Mouse (Mus musculus) megakaryocyte, adult 5-6 weeks (primary cell): ENCODE results near the gene Sumo1. TPM values are rescaled to one million over a fixed set of nuclear protein-coding genes. Genes with fewer than 3 reads are reported as not detected.

Experiments
- ATAC-seq: 2 replicates; pipeline ENCODE4 v1.8.0; 2016; ENCODE audit warnings: mild to moderate bottlenecking, inconsistent platforms; ENCODE audit not compliant: poor library complexity, severe bottlenecking
- total RNA-seq, 2 experiments: library from RNA; stranded (forward) in 1 of 2; stranded (reverse) in 1 of 2; fragments of 153-499, 151-499 nt in 1 of 2; fragments of 221-1000, 200-1000 nt in 1 of 2; gene quantifications; 2 replicates each; pipeline versions ENCODE4 v1.2.3 to v1.2.4; 2015 to 2017

The Sumo1 gene
- total RNA-seq, 2 experiments from 2014 or later = 145 to 219 TPM

GRCm38 (mm10) chr1:59563581-59563980 is 107.1 kb downstream of the Sumo1 start:
- ATAC-seq = no peak

DNA sequence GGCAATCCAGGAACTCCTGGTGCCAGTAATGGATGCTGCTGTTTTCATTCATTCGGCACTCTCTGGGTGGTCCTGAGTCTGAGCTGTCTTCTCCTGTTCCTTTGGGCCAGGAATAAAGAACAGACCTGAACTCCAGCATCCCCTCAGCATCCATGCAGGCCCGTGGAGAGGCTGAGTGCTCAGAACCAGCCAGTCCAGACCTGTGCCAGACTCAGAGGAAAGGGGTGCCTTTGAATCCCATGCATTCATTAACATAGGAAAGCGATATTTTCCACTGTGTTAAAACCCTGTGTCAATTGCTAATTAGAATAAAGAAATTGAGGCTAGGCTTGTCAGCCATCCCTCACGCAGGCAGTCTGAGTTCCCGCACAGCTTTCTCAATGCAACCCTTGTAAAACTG is 116.9 kb downstream of the Sumo1 start:
- no peak for ATAC-seq

DNA sequence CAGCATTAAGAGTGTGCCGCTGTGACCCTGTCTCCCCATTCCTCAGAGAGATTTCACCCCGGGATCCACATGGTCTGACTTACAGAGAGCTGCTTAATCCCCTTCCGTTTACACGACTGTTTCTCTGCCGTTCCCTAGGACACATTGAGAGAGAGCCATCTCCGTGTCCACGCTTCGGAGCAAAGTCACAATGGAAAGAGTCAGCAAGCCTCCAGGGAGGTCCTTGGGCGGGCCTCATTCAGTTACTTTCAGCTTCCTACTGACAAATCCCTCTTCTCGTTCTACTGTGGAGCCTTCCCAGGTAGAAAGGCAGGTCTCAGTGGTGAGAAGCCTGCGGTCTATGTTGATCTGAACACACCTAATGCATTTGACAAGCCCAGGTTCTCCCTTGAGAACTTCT is 119.6 kb downstream of the Sumo1 start:
- ATAC-seq = no peak

DNA sequence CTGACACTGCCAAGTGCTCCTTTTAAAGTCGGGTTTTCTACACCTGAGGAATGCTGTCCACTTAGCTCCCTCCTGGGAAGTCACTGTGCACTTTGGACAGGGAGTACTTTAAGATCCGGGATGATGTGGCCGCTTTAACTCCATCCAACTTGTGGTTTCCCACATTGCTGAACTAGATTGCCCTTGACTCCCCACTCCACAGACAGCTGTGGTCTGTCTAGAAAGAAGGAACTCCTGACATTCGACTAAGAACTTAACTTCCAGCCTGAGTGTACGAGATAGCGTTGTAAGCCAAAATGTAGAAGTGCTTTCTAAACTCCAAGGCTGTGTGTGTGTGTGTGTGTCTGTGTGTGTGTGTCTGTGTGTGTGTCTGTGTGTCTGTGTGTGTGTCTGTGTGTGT is 120.4 kb downstream of the Sumo1 start:
- ATAC-seq = no peak

GRCm38 (mm10) chr1:59549036-59549675 is 121.5 kb downstream of the Sumo1 start:
- no peak for ATAC-seq

- ATAC-seq = no peak
These were observed 122.1 kb downstream of the Sumo1 start for GRCm38 (mm10) chr1:59548486-59548885.

GRCm38 (mm10) chr1:59543911-59544310 is 126.7 kb downstream of the Sumo1 start:
- no peak for ATAC-seq

DNA sequence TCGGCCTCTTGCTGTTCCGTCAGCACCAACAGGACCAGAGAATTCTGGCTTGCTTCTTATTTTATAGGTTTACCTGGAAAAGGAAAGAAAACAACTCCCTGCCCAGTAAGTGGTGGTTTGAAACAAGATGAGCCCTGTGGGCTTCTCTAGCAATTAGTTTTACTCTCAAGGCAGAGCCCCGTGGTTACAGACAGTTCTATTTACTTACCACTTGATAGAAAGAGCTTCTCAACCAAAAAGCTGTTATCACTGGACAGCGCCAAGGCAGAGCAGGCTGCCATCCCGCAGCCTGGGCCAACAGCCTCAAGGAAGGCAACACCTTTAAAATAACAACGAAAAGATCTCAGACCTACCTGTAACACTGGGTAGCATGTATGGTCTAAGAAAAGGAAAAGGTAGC is 128.4 kb downstream of the Sumo1 start:
- no peak for ATAC-seq

GRCm38 (mm10) chr1:59541271-59542020 is 129.2 kb downstream of the Sumo1 start:
- ATAC-seq = no peak

DNA sequence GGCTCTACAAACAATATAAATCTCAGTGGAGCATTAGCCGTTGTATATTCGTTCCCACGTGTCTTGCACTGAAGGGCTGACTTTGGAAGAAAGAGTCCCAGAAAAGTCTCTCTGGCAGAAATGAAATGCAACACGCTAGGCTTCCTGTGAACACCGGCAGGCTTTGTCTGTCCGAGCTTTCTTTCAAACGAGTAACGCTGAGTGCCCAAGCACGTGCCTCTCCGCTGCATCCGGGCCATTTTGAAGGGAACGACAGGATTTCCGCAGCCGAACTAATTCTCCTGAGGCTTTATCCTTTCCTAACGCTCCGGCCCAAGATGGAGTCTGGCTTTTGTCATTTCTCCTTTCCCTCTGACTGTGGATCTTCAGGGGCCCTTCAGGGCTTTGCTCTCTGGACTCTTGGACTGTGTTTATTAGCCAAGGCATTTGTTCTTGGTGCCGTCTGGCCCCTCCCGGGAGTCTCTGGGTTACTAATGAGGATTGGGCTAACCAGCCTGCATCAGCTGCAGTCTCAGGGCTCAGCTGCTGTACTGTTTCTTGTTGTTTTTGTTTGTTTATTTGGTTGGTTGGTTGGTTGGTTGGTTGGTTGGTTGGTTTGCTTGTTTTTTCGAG is 130.0 kb downstream of the Sumo1 start:
- no peak for ATAC-seq

GRCm38 (mm10) chr1:59538381-59538780 is 132.3 kb downstream of the Sumo1 start:
- ATAC-seq = no peak

Other genes with a start within 250 kb of the Sumo1 start
- gene Fzd7, start 188.4 kb downstream of the Sumo1 start, total RNA-seq (2015) = 4.7 and 5.9 TPM in 2 replicates
- gene Fzd7, start 188.4 kb downstream of the Sumo1 start, total RNA-seq (2017) = 3.2 and 3.9 TPM in 2 replicates
- gene Gm973, start 154.6 kb downstream of the Sumo1 start, total RNA-seq (2015) = 0.47 and 2.9 TPM in 2 replicates
- gene Gm973, start 154.6 kb downstream of the Sumo1 start, total RNA-seq (2017) = 2.8 and 9.0 TPM in 2 replicates
- 36.6 and 56.2 TPM in 2 replicates for gene Nop58, start 14.1 kb upstream of the Sumo1 start, total RNA-seq (2015)
- gene Nop58, start 14.1 kb upstream of the Sumo1 start, total RNA-seq (2017) = 280 and 284 TPM in 2 replicates
- 45.0 and 49.3 TPM in 2 replicates for gene Bmpr2, start 92.6 kb upstream of the Sumo1 start, total RNA-seq (2015)
- 23.0 and 26.1 TPM in 2 replicates for gene Bmpr2, start 92.6 kb upstream of the Sumo1 start, total RNA-seq (2017)
- 40.4 and 43.9 TPM in 2 replicates for gene Fam117b, start 242.2 kb upstream of the Sumo1 start, total RNA-seq (2015)
- 40.7 and 48.4 TPM in 2 replicates for gene Fam117b, start 242.2 kb upstream of the Sumo1 start, total RNA-seq (2017)